Comparison of ENCODE assay signal across 14 mouse cellular contexts in genomic region chr1:167261750-167262149, GRCm38 (mm10). TPM values are rescaled to one million over a fixed set of nuclear protein-coding genes. Genes with fewer than 3 reads are reported as not detected.
DNase-seq lines count a peak whose midpoint lies in the region; ATAC-seq and TF ChIP-seq lines count a peak whose summit lies in the region.
"Had no signal": no experiment of that assay in that cellular context is flagged by ENCODE, and none has a peak within 500 bp of the region (broad histone marks: within the 10 kb centered on the region; RNA-seq: fewer than 3 reads in every experiment).

No protein-coding gene starts in this region.

- H3K4me1 ChIP-seq in embryonic facial prominence, embryonic 14.5 days (ENCODE audit: control insufficient read depth, insufficient read depth, low read length), result peaks cover 8% of the 10 kb centered on the region
- H3K4me1 ChIP-seq in embryonic facial prominence, embryonic 10.5 days, result peaks cover 18% of the 10 kb centered on the region
- peaks cover 30% of the 10 kb centered on the region for H3K4me1 ChIP-seq in lung, embryonic 16.5 days (replicated peaks; ENCODE audit: control insufficient read depth, insufficient read depth, low read length)
- H3K4me1 ChIP-seq in stomach, postnatal 0 days (replicated peaks; ENCODE audit: control insufficient read depth, insufficient read depth), result no peaks in the 10 kb centered on the region; the same call in 1 of the 2 replicates

- peak; percentile 67 for DNase-seq in embryonic facial prominence, embryonic 14.5 days (ENCODE audit: low spot score)
- DNase-seq in embryonic facial prominence, embryonic 10.5 days (ENCODE audit: low spot score), result no peak
- no peak for DNase-seq in left cerebral cortex, adult 2 months (ENCODE audit: extremely low spot score in 1 of 2, low spot score in 2 of 2)
- no peak for DNase-seq in left cerebral cortex, postnatal 36 days (ENCODE audit: low spot score in 2 of 2)
- DNase-seq in stomach, postnatal 0 days (ENCODE audit: low spot score), result peak; percentile 75
- DNase-seq: heart, postnatal 4 days; kidney, postnatal 4 days; liver, postnatal 0 days; right cerebral cortex, postnatal 4 days had no signal

- no peaks in the 10 kb centered on the region for H3K9me3 ChIP-seq in embryonic facial prominence, embryonic 14.5 days (ENCODE audit: control insufficient read depth, low read length)
- no peaks in the 10 kb centered on the region for H3K9me3 ChIP-seq in embryonic facial prominence, embryonic 10.5 days
- no peaks in the 10 kb centered on the region for H3K9me3 ChIP-seq in lung, embryonic 16.5 days (ENCODE audit: control insufficient read depth, low read length)
- no peaks in the 10 kb centered on the region for H3K9me3 ChIP-seq in stomach, postnatal 0 days (ENCODE audit: control insufficient read depth, low read length)
- H3K9me3 ChIP-seq: embryonic facial prominence, embryonic 12.5 days; heart, embryonic 12.5 days; midbrain, embryonic 10.5 days had no signal

- intact Hi-C loops in left cerebral cortex, adult 2 months (cut with DNase I), result no loop called here
- intact Hi-C loops in left cerebral cortex, postnatal 36 days (cut with DNase I), result no loop called here

- peak; percentile 28; the same call in 1 of the 2 replicates for ATAC-seq in embryonic facial prominence, embryonic 14.5 days (ENCODE audit: low read depth)
- ATAC-seq in lung, embryonic 16.5 days (ENCODE audit: low read depth), result peak; percentile 72
- ATAC-seq in stomach, postnatal 0 days (ENCODE audit: low FRiP score, low TSS enrichment), result peak; percentile 82
- no peak for ATAC-seq in erythroid progenitor cell, adult 5-6 weeks (replicated peaks; ENCODE audit: low FRiP score, poor library complexity, severe bottlenecking)
- ATAC-seq: liver, postnatal 0 days had no signal

- H3K27ac ChIP-seq in embryonic facial prominence, embryonic 14.5 days (replicated peaks; ENCODE audit: low read depth, low read length), result no peak overlapping the region; the same call in 1 of the 2 replicates
- H3K27ac ChIP-seq in embryonic facial prominence, embryonic 10.5 days (replicated peaks), result no peak overlapping the region
- H3K27ac ChIP-seq in left cerebral cortex, adult 2 months, result peak overlapping the region; percentile 88
- H3K27ac ChIP-seq in lung, embryonic 16.5 days (ENCODE audit: low read length), result 0 out of 2 replicates have a peak overlapping the region, but pooled peaks have one; percentile 24
- H3K27ac ChIP-seq in stomach, postnatal 0 days (replicated peaks), result peak overlapping the region; percentile 73; the same call in 1 of the 2 replicates
- H3K27ac ChIP-seq: embryonic facial prominence, embryonic 12.5 days; midbrain, embryonic 10.5 days had no signal

- 81% methylated on average over 11 of the region's 11 CpGs for WGBS in embryonic facial prominence, embryonic 14.5 days
- 92% methylated on average over 11 of the region's 11 CpGs for WGBS in embryonic facial prominence, embryonic 10.5 days
- 73% methylated on average over 11 of the region's 11 CpGs for WGBS in lung, embryonic 16.5 days
- 53% methylated on average over 11 of the region's 11 CpGs for WGBS in stomach, postnatal 0 days

- H3K9ac ChIP-seq in embryonic facial prominence, embryonic 14.5 days (ENCODE audit: low read depth, low read length), result no peak overlapping the region
- H3K9ac ChIP-seq in lung, embryonic 16.5 days (ENCODE audit: low read length), result no peak overlapping the region
- H3K9ac ChIP-seq in stomach, postnatal 0 days (ENCODE audit: low read length), result no peak overlapping the region
- H3K9ac ChIP-seq: embryonic facial prominence, embryonic 12.5 days; heart, embryonic 12.5 days; liver, postnatal 0 days had no signal

- no peak overlapping the region for H3K4me3 ChIP-seq in embryonic facial prominence, embryonic 14.5 days (ENCODE audit: low read depth, low read length)
- no peak overlapping the region for H3K4me3 ChIP-seq in embryonic facial prominence, embryonic 10.5 days
- H3K4me3 ChIP-seq in left cerebral cortex, adult 2 months, result no peak overlapping the region
- H3K4me3 ChIP-seq in lung, embryonic 16.5 days (ENCODE audit: low read length), result no peak overlapping the region
- H3K4me3 ChIP-seq in stomach, postnatal 0 days (ENCODE audit: low read depth, low read length), result no peak overlapping the region
- H3K4me3 ChIP-seq: embryonic facial prominence, embryonic 12.5 days; heart, embryonic 12.5 days; midbrain, embryonic 10.5 days had no signal

- no peak for TF ChIP-seq EP300 in stomach, postnatal 0 days (optimal IDR thresholded peaks at IDR 0.05)

- no peaks in the 10 kb centered on the region for H3K36me3 ChIP-seq in embryonic facial prominence, embryonic 14.5 days (ENCODE audit: control insufficient read depth, insufficient read depth, low read length)
- H3K36me3 ChIP-seq in embryonic facial prominence, embryonic 10.5 days (replicated peaks), result peaks cover 23% of the 10 kb centered on the region
- no peaks in the 10 kb centered on the region for H3K36me3 ChIP-seq in lung, embryonic 16.5 days (ENCODE audit: control insufficient read depth, insufficient read depth, low read length)
- H3K36me3 ChIP-seq in stomach, postnatal 0 days (ENCODE audit: control insufficient read depth, insufficient read depth, low read length), result no peaks in the 10 kb centered on the region; the same call in 1 of the 2 replicates
- H3K36me3 ChIP-seq: embryonic facial prominence, embryonic 12.5 days; heart, embryonic 12.5 days had no signal

- H3K27me3 ChIP-seq in embryonic facial prominence, embryonic 14.5 days (replicated peaks; ENCODE audit: control insufficient read depth, insufficient read depth, low read length), result no peaks in the 10 kb centered on the region
- no peaks in the 10 kb centered on the region for H3K27me3 ChIP-seq in embryonic facial prominence, embryonic 10.5 days (replicated peaks; ENCODE audit: low read depth, poor library complexity, severe bottlenecking)
- H3K27me3 ChIP-seq in lung, embryonic 16.5 days (ENCODE audit: control insufficient read depth, insufficient read depth, low read depth, low read length), result no peaks in the 10 kb centered on the region
- no peaks in the 10 kb centered on the region for H3K27me3 ChIP-seq in stomach, postnatal 0 days (ENCODE audit: control insufficient read depth, insufficient read depth, low read length)
- H3K27me3 ChIP-seq: embryonic facial prominence, embryonic 12.5 days; heart, embryonic 12.5 days had no signal

- H3K4me2 ChIP-seq in embryonic facial prominence, embryonic 14.5 days (ENCODE audit: low read depth, low read length), result no peak overlapping the region
- H3K4me2 ChIP-seq in lung, embryonic 16.5 days (ENCODE audit: low read depth, low read length), result no peak overlapping the region
- H3K4me2 ChIP-seq in stomach, postnatal 0 days (replicated peaks; ENCODE audit: low read depth), result no peak overlapping the region
- H3K4me2 ChIP-seq: embryonic facial prominence, embryonic 12.5 days had no signal

- TF ChIP-seq CTCF in left cerebral cortex, adult 2 months (IDR thresholded peaks at IDR 0.05), result no peak
- no peak for TF ChIP-seq CTCF in stomach, postnatal 0 days (IDR thresholded peaks at IDR 0.05; ENCODE audit: low read depth)

RNA-seq across cellular contexts. Expression of gene Uck2, which starts 23.4 kb away (rescaled TPM):
- polyA plus RNA-seq in embryonic facial prominence, embryonic 14.5 days (2014; fragmentation: Nextera tagmentation; extraction: Ambion mirVana), result 54.8 and 56.2 TPM in 2 replicates
- polyA plus RNA-seq in embryonic facial prominence, embryonic 10.5 days (2016; fragmentation: Nextera tagmentation; extraction: Ambion mirVana), result 120 and 128 TPM in 2 replicates
- total RNA-seq in left cerebral cortex, adult 2 months (2021), result 10 to 100 TPM; 30.9 to 42.1 TPM
- total RNA-seq in left cerebral cortex, postnatal 36 days (2021), result 10 to 100 TPM; 37.4 to 42.5 TPM
- 65.9 and 70.8 TPM in 2 replicates for polyA plus RNA-seq in lung, embryonic 16.5 days (2015; fragmentation: Nextera tagmentation; extraction: Ambion mirVana)
- 49.4 and 52.5 TPM in 2 replicates for polyA plus RNA-seq in stomach, postnatal 0 days (2015; fragmentation: Nextera tagmentation; extraction: Ambion mirVana)
- 17.7 and 24.7 TPM in 2 replicates for total RNA-seq in erythroid progenitor cell, adult 5-6 weeks (2015; ENCODE audit: low replicate concordance)
- total RNA-seq in erythroid progenitor cell, adult 5-6 weeks (2017; ENCODE audit: low replicate concordance), result 10.4 and 24.8 TPM in 2 replicates

RNA-seq across cellular contexts. Expression of gene Tmco1, which starts 46.4 kb away (rescaled TPM):
- polyA plus RNA-seq in embryonic facial prominence, embryonic 14.5 days (2014; fragmentation: Nextera tagmentation; extraction: Ambion mirVana), result 80.6 and 90.0 TPM in 2 replicates
- 65.4 and 65.7 TPM in 2 replicates for polyA plus RNA-seq in embryonic facial prominence, embryonic 10.5 days (2016; fragmentation: Nextera tagmentation; extraction: Ambion mirVana)
- total RNA-seq in left cerebral cortex, adult 2 months (2021), result 10 to 100 TPM; 43.2 to 50.3 TPM
- total RNA-seq in left cerebral cortex, postnatal 36 days (2021), result 10 to 100 TPM; 42.6 to 46.5 TPM
- 123 and 125 TPM in 2 replicates for polyA plus RNA-seq in lung, embryonic 16.5 days (2015; fragmentation: Nextera tagmentation; extraction: Ambion mirVana)
- polyA plus RNA-seq in stomach, postnatal 0 days (2015; fragmentation: Nextera tagmentation; extraction: Ambion mirVana), result 77.2 and 81.8 TPM in 2 replicates
- 70.0 and 132 TPM in 2 replicates for total RNA-seq in erythroid progenitor cell, adult 5-6 weeks (2015; ENCODE audit: low replicate concordance)
- 78.2 and 81.5 TPM in 2 replicates for total RNA-seq in erythroid progenitor cell, adult 5-6 weeks (2017; ENCODE audit: low replicate concordance)

Comparison
In these comparisons a context has a peak if more than half of its experiments do, and no peak if none do; other contexts are left out.
1. DNase-seq: peak in embryonic facial prominence, embryonic 14.5 days (single experiment) and stomach, postnatal 0 days (single experiment); none in embryonic facial prominence, embryonic 10.5 days (single experiment), left cerebral cortex, adult 2 months (0 of 2) and left cerebral cortex, postnatal 36 days (0 of 2).
2. H3K27ac ChIP-seq: peak in left cerebral cortex, adult 2 months (single experiment), lung, embryonic 16.5 days (single experiment) and stomach, postnatal 0 days (single experiment); none in embryonic facial prominence, embryonic 14.5 days (single experiment) and embryonic facial prominence, embryonic 10.5 days (single experiment).